Mouse (Mus musculus) CH12.LX (cell line): ENCODE data around the gene Bzw2.

Source experiments
- BHLHE40 ChIP-seq: IDR thresholded peaks from 2 replicates; pipeline ENCODE4 v1.6.1; 2011; ENCODE audit warnings: mild to moderate bottlenecking, low read depth, low read length, improper control_type of control experiment
- CTCF ChIP-seq, 2 experiments: IDR thresholded peaks in 1 of 2; conservative IDR thresholded peaks in 1 of 2; 2 replicates each; pipeline ENCODE4 v1.5.1; 2011 to 2012; ENCODE audit warnings: low read depth in 2 of 2, low read length in 2 of 2, improper control_type of control experiment in 1 of 2, inconsistent platforms in 1 of 2, mild to moderate bottlenecking in 1 of 2, moderate library complexity in 1 of 2
- HCFC1 ChIP-seq: IDR thresholded peaks from 2 replicates; pipeline ENCODE4 v1.6.1; 2012; ENCODE audit warnings: low read depth, mild to moderate bottlenecking, inconsistent platforms, low read length, improper control_type of control experiment
- KAT2A ChIP-seq: IDR thresholded peaks from 2 replicates; pipeline ENCODE4 v1.6.1; 2012; ENCODE audit warnings: low read length, improper control_type of control experiment, inconsistent platforms; ENCODE audit not compliant: insufficient replicate concordance
- MAX ChIP-seq: IDR thresholded peaks from 2 replicates; pipeline ENCODE4 v1.6.1; 2011; ENCODE audit warnings: low read length, improper control_type of control experiment
- MEF2A ChIP-seq: IDR thresholded peaks from 2 replicates; pipeline ENCODE4 v1.6.1; 2014; ENCODE audit warnings: low read depth, mild to moderate bottlenecking, inconsistent platforms, low read length, improper control_type of control experiment, borderline replicate concordance
- NELFE ChIP-seq: IDR thresholded peaks from 2 replicates; pipeline ENCODE4 v1.6.1; 2011; ENCODE audit warnings: low read depth, low read length, improper control_type of control experiment
- TCF12 ChIP-seq: IDR thresholded peaks from 2 replicates; pipeline ENCODE4 v1.6.1; 2014; ENCODE audit warnings: low read depth, mild to moderate bottlenecking, inconsistent platforms, low read length, improper control_type of control experiment
- USF2 ChIP-seq: conservative IDR thresholded peaks from 2 replicates; pipeline ENCODE4 v1.6.1; 2011; ENCODE audit warnings: low read depth, low read length, improper control_type of control experiment

GRCm38 (mm10) chr12:36177227-36177626 lies 19.3 kb upstream of the Bzw2 start:
- no peak for TF ChIP-seq MEF2A
- no peak for TF ChIP-seq NELFE
- TF ChIP-seq CTCF (conservative IDR thresholded peaks at IDR 0.05 in 1 of 2, IDR thresholded peaks at IDR 0.05 in 1 of 2; ENCODE audit: low read depth in 2 of 2, low read length in 2 of 2) = no peak
- TF ChIP-seq MAX = no peak
- TF ChIP-seq KAT2A = no peak
- TF ChIP-seq USF2 = no peak
- no peak for TF ChIP-seq BHLHE40
- no peak for TF ChIP-seq TCF12
- no peak for TF ChIP-seq HCFC1
